Mouse (Mus musculus): Measurements from ENCODE around the gene Metap1d. TPM values are rescaled to one million over a fixed set of nuclear protein-coding genes. Genes with fewer than 3 reads are reported as not detected.

The Metap1d gene
- polyA plus RNA-seq, 1 experiment from 2014 or later, result 32.7 TPM

GRCm38 (mm10) chr2:71511209-71511608, 58.1 kb downstream of the Metap1d start:
- no peak for ATAC-seq (ENCODE audit: low read depth)
- Histone ChIP-seq H3K4me2 (no peak overlapping the region), H3K4me1 (replicated peaks) (0 out of 2 replicates have a peak, but pooled peaks cover 3% of the 10 kb centered on the region), H3K27ac (replicated peaks) (no peak overlapping the region), H3K27me3 (peaks cover 26% of the 10 kb centered on the region), H3K9me3 (no peaks in the 10 kb centered on the region), H3K4me3 (no peak overlapping the region), H3K9ac (no peak overlapping the region), H3K36me3 (no peaks in the 10 kb centered on the region)
- WGBS, result 73% methylated on average over 7 of the region's 7 CpGs

GRCm38 (mm10) chr2:71512326-71512725, 59.2 kb downstream of the Metap1d start:
- Histone ChIP-seq H3K4me1 (replicated peaks) (peaks cover 10% of the 10 kb centered on the region), H3K4me2 (no peak overlapping the region), H3K27ac (replicated peaks) (no peak overlapping the region), H3K27me3 (peaks cover 27% of the 10 kb centered on the region), H3K36me3 (no peaks in the 10 kb centered on the region), H3K4me3 (no peak overlapping the region), H3K9me3 (no peaks in the 10 kb centered on the region), H3K9ac (no peak overlapping the region)
- no peak for ATAC-seq (ENCODE audit: low read depth)
- 66% methylated on average over 9 of the region's 9 CpGs for WGBS

- no peaks in the 10 kb centered on the region for H3K9me3 ChIP-seq
- no peaks in the 10 kb centered on the region for H3K36me3 ChIP-seq
- no peak for ATAC-seq (ENCODE audit: low read depth)
- no peak overlapping the region for H3K4me2 ChIP-seq
- no peak overlapping the region for H3K27ac ChIP-seq (replicated peaks)
- WGBS, result 12% methylated on average over 4 of the region's 4 CpGs
- no peak overlapping the region for H3K9ac ChIP-seq
- peaks cover 63% of the 10 kb centered on the region for H3K27me3 ChIP-seq
- no peak overlapping the region for H3K4me3 ChIP-seq
- H3K4me1 ChIP-seq (replicated peaks), result peaks cover 17% of the 10 kb centered on the region
Measured at GRCm38 (mm10) chr2:71516995-71517394, 63.9 kb downstream of the Metap1d start.

- Histone ChIP-seq H3K27me3 (peaks cover 69% of the 10 kb centered on the region), H3K4me3 (no peak overlapping the region), H3K9me3 (no peaks in the 10 kb centered on the region), H3K4me1 (replicated peaks) (peaks cover 14% of the 10 kb centered on the region), H3K36me3 (no peaks in the 10 kb centered on the region), H3K4me2 (no peak overlapping the region), H3K27ac (replicated peaks) (no peak overlapping the region), H3K9ac (no peak overlapping the region)
- WGBS, result 24% methylated on average over 8 of the region's 8 CpGs
- no peak for ATAC-seq (ENCODE audit: low read depth)
Measured at GRCm38 (mm10) chr2:71517466-71518099, 64.5 kb downstream of the Metap1d start.

- 74% methylated on average over 4 of the region's 4 CpGs for WGBS
- no peak overlapping the region for H3K4me2 ChIP-seq
- H3K9ac ChIP-seq, result no peak overlapping the region
- H3K4me1 ChIP-seq (replicated peaks), result peaks cover 2% of the 10 kb centered on the region; the same call in 1 of the 2 replicates
- H3K27me3 ChIP-seq, result peaks cover 94% of the 10 kb centered on the region
- H3K9me3 ChIP-seq, result no peaks in the 10 kb centered on the region
- H3K4me3 ChIP-seq, result no peak overlapping the region
- no peaks in the 10 kb centered on the region for H3K36me3 ChIP-seq
- ATAC-seq (ENCODE audit: low read depth), result no peak
- H3K27ac ChIP-seq (replicated peaks), result no peak overlapping the region
Measured at GRCm38 (mm10) chr2:71522871-71523270, 69.8 kb downstream of the Metap1d start.

GRCm38 (mm10) chr2:71523431-71523830, 70.4 kb downstream of the Metap1d start:
- no peak overlapping the region for H3K9ac ChIP-seq
- ATAC-seq (ENCODE audit: low read depth), result no peak
- H3K36me3 ChIP-seq, result no peaks in the 10 kb centered on the region
- H3K4me2 ChIP-seq, result no peak overlapping the region
- 61% methylated on average over 4 of the region's 4 CpGs for WGBS
- H3K9me3 ChIP-seq, result no peaks in the 10 kb centered on the region
- H3K27ac ChIP-seq (replicated peaks), result no peak overlapping the region
- H3K4me3 ChIP-seq, result no peak overlapping the region
- H3K4me1 ChIP-seq (replicated peaks), result peaks cover 1% of the 10 kb centered on the region
- H3K27me3 ChIP-seq, result peaks cover 94% of the 10 kb centered on the region

- no peak for ATAC-seq (ENCODE audit: low read depth)
- H3K9ac ChIP-seq, result no peak overlapping the region
- H3K4me3 ChIP-seq, result no peak overlapping the region
- no peaks in the 10 kb centered on the region for H3K9me3 ChIP-seq
- WGBS, result 27% methylated on average over 13 of the region's 13 CpGs
- H3K27me3 ChIP-seq, result peaks cover 98% of the 10 kb centered on the region
- H3K36me3 ChIP-seq, result no peaks in the 10 kb centered on the region
- H3K4me1 ChIP-seq (replicated peaks), result peaks cover 13% of the 10 kb centered on the region
- no peak overlapping the region for H3K27ac ChIP-seq (replicated peaks)
- no peak overlapping the region for H3K4me2 ChIP-seq
Measured at GRCm38 (mm10) chr2:71524763-71525162, 71.7 kb downstream of the Metap1d start.

- 4% methylated on average over 10 of the region's 10 CpGs for WGBS
- ATAC-seq (ENCODE audit: low read depth), result no peak
- H3K4me3 ChIP-seq, result no peak overlapping the region
Measured at GRCm38 (mm10) chr2:71526595-71527322, 73.7 kb downstream of the Metap1d start.

GRCm38 (mm10) chr2:71527323-71528013, 74.4 kb downstream of the Metap1d start:
- Histone ChIP-seq H3K4me2 (no peak overlapping the region), H3K9me3 (no peaks in the 10 kb centered on the region), H3K27ac (replicated peaks) (no peak overlapping the region), H3K9ac (no peak overlapping the region), H3K27me3 (peaks cover 99% of the 10 kb centered on the region), H3K4me3 (no peak overlapping the region), H3K36me3 (no peaks in the 10 kb centered on the region), H3K4me1 (replicated peaks) (peaks cover 23% of the 10 kb centered on the region)
- 3% methylated on average over 24 of the region's 24 CpGs for WGBS
- ATAC-seq (ENCODE audit: low read depth), result no peak

More at GRCm38 (mm10) chr2:71526595-71527322, 73.7 kb downstream of the Metap1d start:
- H3K9me3 ChIP-seq, result no peaks in the 10 kb centered on the region
- H3K27me3 ChIP-seq, result peaks cover 98% of the 10 kb centered on the region
- H3K4me1 ChIP-seq (replicated peaks), result peaks cover 23% of the 10 kb centered on the region
- no peak overlapping the region for H3K4me2 ChIP-seq
- no peaks in the 10 kb centered on the region for H3K36me3 ChIP-seq
- no peak overlapping the region for H3K27ac ChIP-seq (replicated peaks)
- no peak overlapping the region for H3K9ac ChIP-seq

GRCm38 (mm10) chr2:71528014-71528713, 75.1 kb downstream of the Metap1d start, which contains the start of gene Dlx1:
TSS of gene Dlx1 (plus strand) at chr2:71528113.
- no peak for ATAC-seq (ENCODE audit: low read depth)
- under 1% methylated on average over 26 of the region's 26 CpGs for WGBS
- peaks cover 23% of the 10 kb centered on the region for H3K4me1 ChIP-seq (replicated peaks)
- peak within 1 kb of the TSS; percentile 64 for H3K4me2 ChIP-seq
- peaks cover 99% of the 10 kb centered on the region for H3K27me3 ChIP-seq
- H3K9ac ChIP-seq, result no peak within 1 kb of the TSS
- peak within 1 kb of the TSS; percentile 39 for H3K4me3 ChIP-seq
- H3K36me3 ChIP-seq, result no peaks in the 10 kb centered on the region
- H3K9me3 ChIP-seq, result no peaks in the 10 kb centered on the region
- H3K27ac ChIP-seq (replicated peaks), result no peak within 1 kb of the TSS

GRCm38 (mm10) chr2:71528714-71529510, 75.8 kb downstream of the Metap1d start:
- Histone ChIP-seq H3K27ac (replicated peaks) (no peak overlapping the region), H3K4me3 (peak overlapping the region; percentile 39), H3K9me3 (no peaks in the 10 kb centered on the region), H3K27me3 (peaks cover 99% of the 10 kb centered on the region), H3K36me3 (no peaks in the 10 kb centered on the region), H3K4me1 (replicated peaks) (peaks cover 23% of the 10 kb centered on the region), H3K4me2 (peak overlapping the region; percentile 64), H3K9ac (no peak overlapping the region)
- peak; percentile 57 for ATAC-seq (ENCODE audit: low read depth)
- WGBS, result under 1% methylated on average over 55 of the region's 57 CpGs
